Mouse (Mus musculus) liver, embryonic 11.5 days (tissue): ENCODE measurements around the gene Gm6268. TPM values are rescaled to one million over a fixed set of nuclear protein-coding genes. Genes with fewer than 3 reads are reported as not detected.

Source experiments
- ATAC-seq: fragments of 200-750 bp; cut with Nextera tagmentation; replicated peaks from 2 replicates; pipeline ENCODE4 v1.8.0; 2017; ENCODE audit warnings: moderate number of reproducible peaks, mild to moderate bottlenecking, moderate TSS enrichment, moderate library complexity; ENCODE audit not compliant: low FRiP score
- DNase-seq: peaks from one replicate; pipeline ENCODE4 v3.0.0-alpha.2; 2017; ENCODE audit warnings: low spot score
- H3K27ac ChIP-seq: fragments of 300-500 bp; sonication (generic); 2 replicates; pipeline ENCODE4 v1.5.1; 2014; ENCODE audit warnings: mild to moderate bottlenecking, low read depth, low read length, control low read depth
- H3K27me3 ChIP-seq: fragments of 300-500 bp; sonication (generic); replicated peaks from 2 replicates; pipeline ENCODE4 v1.6.1; 2014; ENCODE audit warnings: low read length, mixed read lengths; ENCODE audit not compliant: control insufficient read depth, insufficient read depth
- H3K36me3 ChIP-seq: fragments of 300-500 bp; sonication (generic); 2 replicates; pipeline ENCODE4 v1.6.1; 2014; ENCODE audit warnings: mild to moderate bottlenecking, low read length, moderate library complexity, mixed read lengths; ENCODE audit not compliant: control insufficient read depth, insufficient read depth
- H3K4me1 ChIP-seq: fragments of 300-500 bp; sonication (generic); replicated peaks from 2 replicates; pipeline ENCODE4 v1.6.1; 2014; ENCODE audit warnings: low read length, mixed read lengths; ENCODE audit not compliant: control insufficient read depth, insufficient read depth
- H3K4me2 ChIP-seq: fragments of 300-500 bp; sonication (generic); 2 replicates; pipeline ENCODE4 v1.6.1; 2014; ENCODE audit warnings: mild to moderate bottlenecking, control low read depth, moderate library complexity
- H3K4me3 ChIP-seq: fragments of 300-500 bp; sonication (generic); 2 replicates; pipeline ENCODE4 v1.5.1; 2014; ENCODE audit warnings: low read depth, low read length, control low read depth
- H3K9ac ChIP-seq: fragments of 300-500 bp; sonication (generic); 2 replicates; pipeline ENCODE4 v1.6.1; 2014; ENCODE audit warnings: low read depth, low read length, control low read depth
- H3K9me3 ChIP-seq: fragments of 300-500 bp; sonication (generic); 2 replicates; pipeline ENCODE4 v1.6.1; 2016; ENCODE audit warnings: low read length, inconsistent platforms, mixed read lengths; ENCODE audit not compliant: control insufficient read depth
- WGBS: fragments of 180-500 bp; shearing (Covaris S2); extraction: QIAGEN DNeasy Blood & Tissue Kit; methylation state at CpG from one replicate; pipeline ENCODE4 v1.1.7; 2014; 5-methylcytosine and 5-hydroxymethylcytosine counted together
- microRNA-seq: library from miRNA; unstranded; fragments of <30 nt; microRNA quantifications from one replicate; pipeline ENCODE4, GENCODE M21; 2017; ENCODE audit warnings: borderline number of aligned reads
- polyA plus RNA-seq: library from polyadenylated mRNA; unstranded; fragments of >200 nt; fragmentation: Nextera tagmentation; extraction: Ambion mirVana; gene quantifications from 2 replicates; pipeline ENCODE4 v1.2.1, GENCODE M21; 2014

Gm6268 gene
- polyA plus RNA-seq, 1 experiment from 2014 or later = not detected

DNA sequence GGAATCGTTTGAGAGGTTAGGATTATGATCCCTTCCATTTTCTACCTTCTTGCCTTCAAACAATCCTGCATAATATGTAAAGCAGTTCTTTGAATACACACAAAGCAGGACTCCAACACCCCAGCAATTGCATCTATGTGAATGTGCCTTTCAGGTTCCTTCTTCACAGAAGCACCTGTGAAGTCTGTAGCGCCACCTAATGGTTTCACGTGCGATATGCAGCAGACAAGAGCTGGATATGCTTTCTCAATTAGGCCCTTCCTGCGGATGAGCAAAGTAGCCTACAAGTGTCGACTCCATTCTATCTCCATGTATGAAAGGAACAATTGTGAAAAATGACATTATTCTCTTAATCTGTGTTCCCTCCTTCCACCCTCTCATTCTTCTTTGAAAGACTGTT, 33.9 kb downstream of the Gm6268 start:
- no peak overlapping the region for H3K9ac ChIP-seq
- no peak for DNase-seq
- no peaks in the 10 kb centered on the region for H3K27me3 ChIP-seq
- no peaks in the 10 kb centered on the region for H3K4me1 ChIP-seq
- no peaks in the 10 kb centered on the region for H3K36me3 ChIP-seq
- WGBS = 45% methylated on average over 6 of the region's 6 CpGs
- no peak for ATAC-seq
- no peak overlapping the region for H3K4me2 ChIP-seq
- no peaks in the 10 kb centered on the region for H3K9me3 ChIP-seq
- H3K4me3 ChIP-seq = no peak overlapping the region
- no peak overlapping the region for H3K27ac ChIP-seq

DNA sequence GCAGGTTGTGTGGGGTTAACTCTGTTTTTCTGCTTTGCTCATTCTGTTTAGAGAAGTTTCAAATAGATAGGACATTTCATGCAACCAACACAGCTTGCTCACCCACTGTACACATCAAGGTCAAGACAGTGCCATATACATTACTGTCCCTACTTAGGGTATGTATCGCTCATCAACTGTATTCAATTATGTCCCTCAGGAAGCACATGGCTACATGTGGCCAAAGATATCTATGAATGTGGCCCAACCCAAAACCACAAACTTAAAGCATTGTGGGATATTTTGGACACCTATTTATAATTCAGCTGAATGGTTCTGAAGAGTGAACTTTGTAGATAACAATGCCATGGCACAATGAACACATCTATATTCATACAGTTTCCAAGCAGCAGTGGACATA, 36.9 kb downstream of the Gm6268 start:
- H3K4me1 ChIP-seq = no peaks in the 10 kb centered on the region
- 49% methylated on average over 1 of the region's 1 CpGs for WGBS
- H3K27ac ChIP-seq = no peak overlapping the region
- no peaks in the 10 kb centered on the region for H3K9me3 ChIP-seq
- H3K4me3 ChIP-seq = no peak overlapping the region
- no peak overlapping the region for H3K4me2 ChIP-seq
- DNase-seq (no peak), ATAC-seq (no peak)
- no peak overlapping the region for H3K9ac ChIP-seq
- H3K36me3 ChIP-seq = no peaks in the 10 kb centered on the region
- no peaks in the 10 kb centered on the region for H3K27me3 ChIP-seq

Small RNA genes lying within 50 kb of the gene (microRNA-seq; reads per million reads assigned to microRNA genes)
- gene Gm44485 = not detected

Other genes starting within 250 kb of the Gm6268 start
- gene Zcchc12, start 205.4 kb upstream of the Gm6268 start, polyA plus RNA-seq = 3.8 and 4.6 TPM in 2 replicates
- gene Lonrf3, start 72.9 kb upstream of the Gm6268 start, polyA plus RNA-seq = 0.69 and 0.90 TPM in 2 replicates
- gene Gm14569, start 90.5 kb downstream of the Gm6268 start, polyA plus RNA-seq = not detected in 2 replicates
- gene Pgrmc1, start 196.9 kb downstream of the Gm6268 start, polyA plus RNA-seq = 150 and 158 TPM in 2 replicates
- 1.5 and 1.6 TPM in 2 replicates for gene Akap17b, start 244.1 kb downstream of the Gm6268 start, polyA plus RNA-seq